In genomic region chr16:37685946-37686600, GRCm38 (mm10) we compare ENCODE assay signal across 9 mouse cellular contexts. TPM values are rescaled to one million over a fixed set of nuclear protein-coding genes. Genes with fewer than 3 reads are reported as not detected.
A peak's percentile ranks its signal among the peaks of the same experiment; 100 is the strongest.
DNase-seq lines count a peak whose midpoint lies in the region; ATAC-seq and TF ChIP-seq lines count a peak whose summit lies in the region.
"Had no signal": no experiment of that assay in that cellular context is flagged by ENCODE, and none has a peak within 500 bp of the region (broad histone marks: within the 10 kb centered on the region; RNA-seq: fewer than 3 reads in every experiment).

No protein-coding gene starts in this region.

- peak; percentile 79 for DNase-seq in heart, adult 11 months
- DNase-seq in heart, postnatal 4 days = no peak
- DNase-seq in brain, embryonic 14.5 days (ENCODE audit: low read depth) = peak; percentile 54
- DNase-seq in midbrain, embryonic 11.5 days (ENCODE audit: low spot score, missing footprints) = peak; percentile 85
- DNase-seq in spleen, adult 18-20 months = no peak
- no peak for DNase-seq in adrenal gland, postnatal 25 days
- no peak for DNase-seq in left cerebral cortex, postnatal 25 days (ENCODE audit: low spot score in 2 of 2)
- DNase-seq: lung, adult 2 months had no signal

- peak overlapping the region; percentile 46 for H3K27ac ChIP-seq in ES-Bruce4 (ENCODE audit: insufficient read depth, low read length)
- no peak overlapping the region; the same call in 1 of the 2 replicates for H3K27ac ChIP-seq in midbrain, embryonic 11.5 days (ENCODE audit: low read depth, low read length)

- H3K9ac ChIP-seq in ES-Bruce4 (ENCODE audit: low read depth, poor library complexity, severe bottlenecking) = no peak overlapping the region
- H3K9ac ChIP-seq in midbrain, embryonic 11.5 days (ENCODE audit: low read length) = no peak overlapping the region

- no peaks in the 10 kb centered on the region for H3K36me3 ChIP-seq in ES-Bruce4 (ENCODE audit: control insufficient read depth, insufficient read depth, low read length, poor library complexity, severe bottlenecking)
- H3K36me3 ChIP-seq in midbrain, embryonic 11.5 days (ENCODE audit: control insufficient read depth, insufficient read depth, low read length) = no peaks in the 10 kb centered on the region

- no peak for ATAC-seq in midbrain, embryonic 11.5 days (ENCODE audit: low FRiP score)

- H3K4me3 ChIP-seq in ES-Bruce4 (ENCODE audit: low read depth, low read length) = no peak overlapping the region
- H3K4me3 ChIP-seq in midbrain, embryonic 11.5 days (ENCODE audit: low read depth, low read length) = no peak overlapping the region

- H3K4me1 ChIP-seq in ES-Bruce4 (ENCODE audit: control insufficient read depth, insufficient read depth, low read length) = peaks cover 4% of the 10 kb centered on the region
- peaks cover 27% of the 10 kb centered on the region for H3K4me1 ChIP-seq in midbrain, embryonic 11.5 days (ENCODE audit: control insufficient read depth, insufficient read depth, low read length)

- TF ChIP-seq EP300 in ES-Bruce4 (IDR thresholded peaks at IDR 0.05; ENCODE audit: insufficient read depth, low read depth, low read length) = no peak

- no peaks in the 10 kb centered on the region for H3K9me3 ChIP-seq in ES-Bruce4 (replicated peaks; ENCODE audit: control insufficient read depth, insufficient read depth, low read length, poor library complexity, severe bottlenecking)
- no peaks in the 10 kb centered on the region for H3K9me3 ChIP-seq in midbrain, embryonic 11.5 days (ENCODE audit: control insufficient read depth, low read length)

- H3K27me3 ChIP-seq in ES-Bruce4 (ENCODE audit: control insufficient read depth, insufficient read depth, low read length, poor library complexity, severe bottlenecking) = no peaks in the 10 kb centered on the region
- no peaks in the 10 kb centered on the region for H3K27me3 ChIP-seq in midbrain, embryonic 11.5 days (ENCODE audit: control insufficient read depth, insufficient read depth, low read length)

- no peak overlapping the region for H3K4me2 ChIP-seq in midbrain, embryonic 11.5 days

- no peak for TF ChIP-seq CTCF in ES-Bruce4 (IDR thresholded peaks at IDR 0.05; ENCODE audit: low read depth, low read length)
- no peak for TF ChIP-seq CTCF in brain, embryonic 14.5 days (IDR thresholded peaks at IDR 0.05; ENCODE audit: borderline replicate concordance, extremely low read depth, insufficient read depth, insufficient read length)

- no peak for TF ChIP-seq POLR2A in ES-Bruce4 (IDR thresholded peaks at IDR 0.05; ENCODE audit: insufficient read depth, low read length)
- TF ChIP-seq POLR2A in brain, embryonic 14.5 days (IDR thresholded peaks at IDR 0.05; ENCODE audit: borderline replicate concordance, extremely low read depth, insufficient read depth, insufficient read length, poor library complexity, severe bottlenecking) = no peak

- intact Hi-C loops in left cerebral cortex, postnatal 25 days (cut with DNase I) = loop anchor here (1.0 to 2.0 kb wide), 2 partner anchors 126 to 183 kb away; partner anchors contain the start of gene Lrrc58

- WGBS in midbrain, embryonic 11.5 days = 71% methylated on average over 6 of the region's 6 CpGs

RNA-seq across cellular contexts. Expression of gene Ndufb4, which starts 31.8 kb away (rescaled TPM):
- total RNA-seq in heart, postnatal 4 days (2021) = 100 to 1,000 TPM; 141 to 154 TPM
- 79.1 and 93.9 TPM in 2 replicates for polyA plus RNA-seq in ES-Bruce4 (2011; ENCODE audit: insufficient read depth, insufficient read length, low read depth, missing spikeins)
- polyA plus RNA-seq in brain, embryonic 14.5 days (2012; rRNA removed) = 41.7 and 67.5 TPM in 2 replicates
- 65.1 and 66.0 TPM in 2 replicates for polyA plus RNA-seq in midbrain, embryonic 11.5 days (2014; fragmentation: Nextera tagmentation; extraction: Ambion mirVana)
- total RNA-seq in adrenal gland, postnatal 25 days (2021) = 96.7 and 145 TPM in 2 replicates
- 10 to 100 TPM; 67.8 to 69.2 TPM for total RNA-seq in left cerebral cortex, postnatal 25 days (2021)

Comparison
In these comparisons a context has a peak if more than half of its experiments do, and no peak if none do; other contexts are left out.
1. DNase-seq: peak in heart, adult 11 months (single experiment), brain, embryonic 14.5 days (single experiment) and midbrain, embryonic 11.5 days (single experiment); none in heart, postnatal 4 days (single experiment), spleen, adult 18-20 months (0 of 2), adrenal gland, postnatal 25 days (single experiment) and left cerebral cortex, postnatal 25 days (0 of 2).